Mouse (Mus musculus) heart, postnatal 0 days (tissue): ENCODE results near the gene Alcam. TPM values are rescaled to one million over a fixed set of nuclear protein-coding genes. Genes with fewer than 3 reads are reported as not detected.

ENCODE experiments used
- ATAC-seq: fragments of 200-750 bp; cut with Nextera tagmentation; 2 replicates; pipeline ENCODE4 v1.8.0; 2017; ENCODE audit warnings: low read depth, moderate number of reproducible peaks, moderate library complexity; ENCODE audit not compliant: insufficient read depth
- DNase-seq: peaks from one replicate; pipeline ENCODE4 v3.0.0-alpha.2; 2016; ENCODE audit warnings: low spot score
- H3K27ac ChIP-seq: fragments of 300-500 bp; sonication (generic); 2 replicates; pipeline ENCODE4 v1.5.1; 2014; ENCODE audit warnings: low read depth, mild to moderate bottlenecking
- H3K27me3 ChIP-seq: fragments of 300-500 bp; sonication (generic); 2 replicates; pipeline ENCODE4 v1.6.1; 2014; ENCODE audit warnings: low read length, mixed read lengths; ENCODE audit not compliant: control insufficient read depth, insufficient read depth
- H3K36me3 ChIP-seq: fragments of 300-500 bp; sonication (generic); replicated peaks from 2 replicates; pipeline ENCODE4 v1.6.1; 2014; ENCODE audit warnings: low read length, mixed read lengths; ENCODE audit not compliant: control insufficient read depth, insufficient read depth
- H3K4me1 ChIP-seq: fragments of 300-500 bp; sonication (generic); 2 replicates; pipeline ENCODE4 v1.6.1; 2014; ENCODE audit warnings: antibody characterized with exemption; ENCODE audit not compliant: control insufficient read depth, insufficient read depth
- H3K4me2 ChIP-seq: fragments of 300-500 bp; sonication (generic); 2 replicates; pipeline ENCODE4 v1.6.1; 2014; ENCODE audit warnings: low read depth, mild to moderate bottlenecking, low read length, moderate library complexity
- H3K4me3 ChIP-seq: fragments of 300-500 bp; sonication (generic); 2 replicates; pipeline ENCODE4 v1.5.1; 2014; ENCODE audit warnings: low read depth, low read length
- H3K9ac ChIP-seq: fragments of 300-500 bp; sonication (generic); replicated peaks from 2 replicates; pipeline ENCODE4 v1.6.1; 2014; ENCODE audit warnings: low read depth, low read length, mixed read lengths
- H3K9me3 ChIP-seq: fragments of 300-500 bp; sonication (generic); replicated peaks from 2 replicates; pipeline ENCODE4 v1.6.1; 2016; ENCODE audit warnings: low read length; ENCODE audit not compliant: control insufficient read depth
- CTCF ChIP-seq: IDR thresholded peaks from 2 replicates; pipeline ENCODE4 v1.5.1; 2016; ENCODE audit warnings: antibody characterized with exemption, control low read depth, low read depth
- EP300 ChIP-seq: IDR thresholded peaks from 2 replicates; pipeline ENCODE4 v1.6.1; 2016; ENCODE audit warnings: antibody characterized with exemption, low read depth
- WGBS: fragments of 180-500 bp; shearing (Covaris S2); extraction: QIAGEN DNeasy Blood & Tissue Kit; methylation state at CpG from one replicate; pipeline ENCODE4 v1.1.7; 2014; 5-methylcytosine and 5-hydroxymethylcytosine counted together
- polyA plus RNA-seq: library from polyadenylated mRNA; unstranded; fragments of >200 nt; fragmentation: Nextera tagmentation; extraction: Ambion mirVana; gene quantifications from 2 replicates; pipeline ENCODE4 v1.2.1, GENCODE M21; 2015
- total RNA-seq: library from RNA; depleted of rRNA; stranded (reverse); fragments of >200 nt; gene quantifications from 2 replicates; pipeline ENCODE4 v1.2.3, GENCODE M21; 2014; ENCODE audit warnings: low replicate concordance

Gene Alcam
- total and polyA plus RNA-seq, 2 experiments from 2014 or later: 2.1 to 20.3 TPM

- ATAC-seq (no peak), DNase-seq (no peak)
- Histone ChIP-seq H3K27ac (no peak overlapping the region), H3K4me1 (peaks cover 3% of the 10 kb centered on the region; the same call in 1 of the 2 replicates), H3K36me3 (no peaks in the 10 kb centered on the region), H3K4me2 (no peak overlapping the region), H3K27me3 (no peaks in the 10 kb centered on the region), H3K4me3 (no peak overlapping the region), H3K9me3 (no peaks in the 10 kb centered on the region), H3K9ac (no peak overlapping the region)
- TF ChIP-seq EP300 (no peak), CTCF (no peak)
Measured at GRCm38 (mm10) chr16:52472059-52472458, 18.2 kb upstream of the Alcam start.

GRCm38 (mm10) chr16:52470881-52471280 is 17.0 kb upstream of the Alcam start:
- WGBS: 46% methylated on average over 2 of the region's 2 CpGs
- Histone ChIP-seq H3K4me3 (no peak overlapping the region), H3K9me3 (no peaks in the 10 kb centered on the region), H3K27me3 (no peaks in the 10 kb centered on the region), H3K4me1 (peaks cover 6% of the 10 kb centered on the region; the same call in 1 of the 2 replicates), H3K4me2 (no peak overlapping the region), H3K27ac (no peak overlapping the region), H3K36me3 (no peaks in the 10 kb centered on the region), H3K9ac (no peak overlapping the region)
- DNase-seq (peak; percentile 10), ATAC-seq (no peak)
- TF ChIP-seq EP300 (no peak), CTCF (no peak)

- Histone ChIP-seq H3K4me2 (no peak overlapping the region), H3K4me1 (peaks cover 6% of the 10 kb centered on the region; the same call in 1 of the 2 replicates), H3K9ac (no peak overlapping the region), H3K27me3 (no peaks in the 10 kb centered on the region), H3K36me3 (no peaks in the 10 kb centered on the region), H3K9me3 (no peaks in the 10 kb centered on the region), H3K4me3 (no peak overlapping the region), H3K27ac (no peak overlapping the region)
- TF ChIP-seq EP300 (no peak), CTCF (no peak)
- ATAC-seq (no peak), DNase-seq (no peak)
- WGBS: 77% methylated on average over 3 of the region's 3 CpGs
Measured at GRCm38 (mm10) chr16:52470226-52470625, 16.4 kb upstream of the Alcam start.

GRCm38 (mm10) chr16:52468426-52468825 is 14.6 kb upstream of the Alcam start:
- DNase-seq: no peak
- no peaks in the 10 kb centered on the region for H3K9me3 ChIP-seq
- H3K4me3 ChIP-seq: no peak overlapping the region

GRCm38 (mm10) chr16:52466770-52467169 is 12.9 kb upstream of the Alcam start:
- 73% methylated on average over 6 of the region's 6 CpGs for WGBS
- no peak for ATAC-seq

More at GRCm38 (mm10) chr16:52468426-52468825, 14.6 kb upstream of the Alcam start:
- no peak for TF ChIP-seq EP300
- no peak for TF ChIP-seq CTCF
- no peaks in the 10 kb centered on the region for H3K27me3 ChIP-seq
- no peak overlapping the region for H3K9ac ChIP-seq
- H3K4me2 ChIP-seq: no peak overlapping the region
- H3K27ac ChIP-seq: no peak overlapping the region
- no peak for ATAC-seq
- no peaks in the 10 kb centered on the region for H3K36me3 ChIP-seq
- H3K4me1 ChIP-seq: peaks cover 6% of the 10 kb centered on the region; the same call in 1 of the 2 replicates

GRCm38 (mm10) chr16:52464597-52464996 is 10.7 kb upstream of the Alcam start:
- H3K4me2 ChIP-seq: no peak overlapping the region
- TF ChIP-seq EP300 (no peak), CTCF (no peak)
- no peak overlapping the region for H3K4me3 ChIP-seq
- no peaks in the 10 kb centered on the region for H3K9me3 ChIP-seq
- H3K4me1 ChIP-seq: peaks cover 6% of the 10 kb centered on the region; the same call in 1 of the 2 replicates
- H3K27me3 ChIP-seq: no peaks in the 10 kb centered on the region
- H3K27ac ChIP-seq: no peak overlapping the region
- no peak overlapping the region for H3K9ac ChIP-seq
- no peak for DNase-seq
- H3K36me3 ChIP-seq: no peaks in the 10 kb centered on the region
- ATAC-seq: no peak
- 77% methylated on average over 1 of the region's 1 CpGs for WGBS

More at GRCm38 (mm10) chr16:52466770-52467169, 12.9 kb upstream of the Alcam start:
- TF ChIP-seq CTCF (no peak), EP300 (no peak)
- Histone ChIP-seq H3K4me2 (no peak overlapping the region), H3K4me1 (peaks cover 6% of the 10 kb centered on the region; the same call in 1 of the 2 replicates), H3K9me3 (no peaks in the 10 kb centered on the region), H3K27ac (no peak overlapping the region), H3K27me3 (no peaks in the 10 kb centered on the region), H3K9ac (no peak overlapping the region), H3K4me3 (no peak overlapping the region), H3K36me3 (no peaks in the 10 kb centered on the region)
- DNase-seq: no peak
